13 mouse cellular contexts compared by ENCODE assay signal in the genomic region with DNA sequence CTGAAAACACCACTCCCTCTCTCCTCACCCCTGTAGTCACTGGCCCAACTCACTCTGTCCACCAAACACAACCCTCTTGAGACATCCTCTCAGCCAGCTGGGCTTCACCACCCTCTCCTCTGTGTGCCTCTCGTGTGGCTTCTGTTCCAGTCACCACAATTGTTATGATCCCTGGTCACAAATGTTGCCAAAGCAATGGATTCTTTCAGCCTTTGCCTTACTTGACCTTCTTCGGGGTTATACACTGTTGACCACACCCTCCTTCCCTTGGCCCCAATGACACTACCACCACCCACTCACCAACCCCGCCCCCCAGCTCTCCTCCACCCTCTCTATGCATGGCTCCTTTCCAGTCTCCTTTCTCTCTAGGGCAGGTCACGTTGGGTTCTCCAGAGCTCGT. TPM values are rescaled to one million over a fixed set of nuclear protein-coding genes. Genes with fewer than 3 reads are reported as not detected.
DNase-seq lines count a peak whose midpoint lies in the region; TF ChIP-seq lines count a peak whose summit lies in the region.
"Had no signal": no experiment of that assay in that cellular context is flagged by ENCODE, and none has a peak within 500 bp of the region (broad histone marks: within the 10 kb centered on the region; RNA-seq: fewer than 3 reads in every experiment).

No protein-coding gene starts in this region.

- peak; percentile 43; the same call in 1 of the 2 replicates for TF ChIP-seq POLR2A in heart, adult 2 months (IDR thresholded peaks at IDR 0.05; ENCODE audit: insufficient read depth, low read depth, low read length)
- TF ChIP-seq POLR2A in small intestine, adult 2 months (IDR thresholded peaks at IDR 0.05; ENCODE audit: low read depth, low read length): no peak

- DNase-seq in heart, adult 2 months: peak; percentile 71 to 79
- no peak for DNase-seq in heart, postnatal 4 days
- DNase-seq in c-Kit-positive CD71-positive TER-119-positive erythroid progenitor cells, embryonic 14.5 days (ENCODE audit: low spot score): peak; percentile 6
- peak; percentile 56 to 67 for DNase-seq in heart, postnatal 36 days
- DNase-seq in ovary, postnatal 36 days (ENCODE audit: low spot score): no peak
- DNase-seq in spleen, postnatal 36 days (ENCODE audit: low spot score in 2 of 2): no peak
- DNase-seq: cerebellum, adult 18-20 months; embryo, embryonic 11 days; kidney, postnatal 36 days; thymus, postnatal 4 days had no signal

- intact Hi-C loops in heart, adult 2 months (cut with DNase I): no loop called here
- intact Hi-C loops in heart, postnatal 36 days (cut with DNase I): loop anchor here (2.0 to 5.0 kb wide), 2 partner anchors 97 to 116 kb away; no protein-coding TSS in a partner anchor

- no peak overlapping the region for H3K4me3 ChIP-seq in heart, adult 2 months
- no peak overlapping the region for H3K4me3 ChIP-seq in small intestine, adult 2 months (ENCODE audit: low read depth, low read length)
- H3K4me3 ChIP-seq: erythroblast, embryonic 14.5 days; neural tube, embryonic 13.5 days had no signal

- no peaks in the 10 kb centered on the region for H3K27me3 ChIP-seq in heart, adult 2 months (ENCODE audit: control insufficient read depth, insufficient read depth, low read length)
- no peaks in the 10 kb centered on the region for H3K27me3 ChIP-seq in small intestine, adult 2 months (ENCODE audit: control insufficient read depth, insufficient read depth, low read length)
- H3K27me3 ChIP-seq: neural tube, embryonic 13.5 days had no signal

- peaks cover 14% of the 10 kb centered on the region for H3K36me3 ChIP-seq in heart, adult 2 months (ENCODE audit: control insufficient read depth, insufficient read depth, low read length)
- no peaks in the 10 kb centered on the region for H3K36me3 ChIP-seq in small intestine, adult 2 months (ENCODE audit: control insufficient read depth, insufficient read depth, low read length)
- H3K36me3 ChIP-seq: neural tube, embryonic 13.5 days had no signal

- TF ChIP-seq CTCF in heart, adult 2 months (IDR thresholded peaks at IDR 0.05): no peak
- no peak for TF ChIP-seq CTCF in small intestine, adult 2 months (IDR thresholded peaks at IDR 0.05; ENCODE audit: extremely low read depth, insufficient read length, insufficient replicate concordance, low read depth, low read length)

- WGBS in heart, adult 2 months: 11% methylated on average over 5 of the region's 5 CpGs
- 44% methylated on average over 5 of the region's 5 CpGs for WGBS in small intestine, adult 2 months

- peak overlapping the region; percentile 83 for H3K27ac ChIP-seq in heart, adult 2 months
- H3K27ac ChIP-seq in small intestine, adult 2 months (ENCODE audit: insufficient read depth, low read depth, low read length): peak overlapping the region; percentile 37; the same call in 1 of the 2 replicates
- H3K27ac ChIP-seq: neural tube, embryonic 13.5 days had no signal

- TF ChIP-seq EP300 in heart, adult 2 months (IDR thresholded peaks at IDR 0.05; ENCODE audit: insufficient read depth, low read depth, low read length): peak; percentile 87

- H3K79me2 ChIP-seq in heart, adult 2 months (replicated peaks; ENCODE audit: control insufficient read depth, insufficient read depth, low read length): no peaks in the 10 kb centered on the region

- peaks cover 47% of the 10 kb centered on the region for H3K4me1 ChIP-seq in heart, adult 2 months (ENCODE audit: control insufficient read depth, insufficient read depth, low read length)
- peaks cover 3% of the 10 kb centered on the region; the same call in 1 of the 2 replicates for H3K4me1 ChIP-seq in small intestine, adult 2 months (ENCODE audit: control insufficient read depth, insufficient read depth, insufficient read length, low read length)

- H3K9ac ChIP-seq in heart, adult 2 months (ENCODE audit: low read depth, low read length): peak overlapping the region; percentile 9
- H3K9ac ChIP-seq: neural tube, embryonic 13.5 days had no signal

RNA-seq across cellular contexts. Expression of a gene that starts 6.3 kb away (rescaled TPM):
- 100 to 1,000 TPM; 126 to 148 TPM for total RNA-seq in heart, adult 2 months (2021)
- polyA plus RNA-seq in heart, adult 2 months (2012; rRNA removed): 60.6 and 123 TPM in 2 replicates
- total RNA-seq in heart, postnatal 4 days (2021): 100 to 1,000 TPM; 226 to 240 TPM
- total RNA-seq in heart, postnatal 36 days (2021): 100 to 1,000 TPM; 136 to 157 TPM
- polyA plus RNA-seq in small intestine, adult 2 months (2012; rRNA removed): 10.0 and 12.0 TPM in 2 replicates

Comparison
In these comparisons a context has a peak if more than half of its experiments do, and no peak if none do; other contexts are left out.
1. DNase-seq: peak in heart, adult 2 months (2 of 2), c-Kit-positive CD71-positive TER-119-positive erythroid progenitor cells, embryonic 14.5 days (single experiment) and heart, postnatal 36 days (2 of 2); none in heart, postnatal 4 days (single experiment), ovary, postnatal 36 days (single experiment) and spleen, postnatal 36 days (0 of 2).